Mouse (Mus musculus) G1E (cell line): ENCODE data around the gene Map6.

ENCODE experiments used
- CTCF ChIP-seq: IDR thresholded peaks from 2 replicates; pipeline ENCODE4 v1.5.1; 2012; ENCODE audit warnings: low read depth, low read length, inconsistent platforms, mixed read lengths
- GATA2 ChIP-seq: IDR thresholded peaks from 2 replicates; pipeline ENCODE4 v1.6.1; 2012; ENCODE audit warnings: low read depth, low read length, inconsistent platforms, borderline replicate concordance
- TAL1 ChIP-seq: conservative IDR thresholded peaks from 2 replicates; pipeline ENCODE4 v1.6.1; 2012; ENCODE audit warnings: low read depth, low read length, inconsistent platforms, mixed read lengths

- TF ChIP-seq CTCF: no peak
- no peak for TF ChIP-seq TAL1
- no peak for TF ChIP-seq GATA2
Measured at GRCm38 (mm10) chr7:99279586-99279985, 12.3 kb downstream of the Map6 start.
